Mouse (Mus musculus) thymus, adult 2 months (tissue): Measurements from ENCODE around the gene Ppp1r1b. TPM values are rescaled to one million over a fixed set of nuclear protein-coding genes. Genes with fewer than 3 reads are reported as not detected.

Source experiments
- DNase-seq: peaks from one replicate; pipeline ENCODE4 v3.0.0; 2021
- H3K27ac ChIP-seq: fragments of 200-500 bp; 2 replicates; pipeline ENCODE4 v1.5.1; 2012; ENCODE audit warnings: low read length, control low read depth; ENCODE audit not compliant: control insufficient read depth, insufficient read depth
- H3K27me3 ChIP-seq: fragments of 200-500 bp; 2 replicates; pipeline ENCODE4 v1.6.1; 2012; ENCODE audit warnings: mild to moderate bottlenecking, low read length, moderate library complexity, mixed read lengths; ENCODE audit not compliant: control insufficient read depth, insufficient read depth
- H3K36me3 ChIP-seq: fragments of 200-500 bp; 2 replicates; pipeline ENCODE4 v1.6.1; 2012; ENCODE audit warnings: mild to moderate bottlenecking, low read length, moderate library complexity; ENCODE audit not compliant: control insufficient read depth, insufficient read depth
- H3K4me1 ChIP-seq: fragments of 200-500 bp; replicated peaks from 2 replicates; pipeline ENCODE4 v1.6.1; 2012; ENCODE audit warnings: low read length; ENCODE audit not compliant: control insufficient read depth, insufficient read depth
- H3K4me3 ChIP-seq: fragments of 200-500 bp; 2 replicates; pipeline ENCODE4 v1.5.1; 2012; ENCODE audit warnings: mild to moderate bottlenecking, low read length, control low read depth, moderate library complexity; ENCODE audit not compliant: control insufficient read depth, insufficient read depth
- CTCF ChIP-seq: fragments of 200-500 bp; IDR thresholded peaks from 2 replicates; pipeline ENCODE4 v1.5.1; 2012; ENCODE audit warnings: mild to moderate bottlenecking, control low read depth, low read length, moderate library complexity, borderline replicate concordance; ENCODE audit not compliant: control insufficient read depth, poor library complexity, insufficient read depth; ENCODE audit errors: extremely low read depth
- POLR2A ChIP-seq: fragments of 200-500 bp; IDR thresholded peaks from 2 replicates; pipeline ENCODE4 v1.6.1; 2012; ENCODE audit warnings: mild to moderate bottlenecking, low read length, control low read depth, moderate library complexity; ENCODE audit not compliant: control insufficient read depth, poor library complexity, insufficient read depth; ENCODE audit errors: extremely low read depth
- WGBS: fragments of 180-500 bp; shearing (Covaris S2); methylation state at CpG from one replicate; pipeline ENCODE4 v1.1.7; 2018; 5-methylcytosine and 5-hydroxymethylcytosine counted together
- polyA plus RNA-seq: library from polyadenylated mRNA; depleted of rRNA; stranded (reverse); fragments of >200 nt; gene quantifications from 2 replicates; pipeline ENCODE4 v1.2.3, GENCODE M21; 2012

Gene Ppp1r1b
- polyA plus RNA-seq, 1 experiment = 5.9 TPM

DNA sequence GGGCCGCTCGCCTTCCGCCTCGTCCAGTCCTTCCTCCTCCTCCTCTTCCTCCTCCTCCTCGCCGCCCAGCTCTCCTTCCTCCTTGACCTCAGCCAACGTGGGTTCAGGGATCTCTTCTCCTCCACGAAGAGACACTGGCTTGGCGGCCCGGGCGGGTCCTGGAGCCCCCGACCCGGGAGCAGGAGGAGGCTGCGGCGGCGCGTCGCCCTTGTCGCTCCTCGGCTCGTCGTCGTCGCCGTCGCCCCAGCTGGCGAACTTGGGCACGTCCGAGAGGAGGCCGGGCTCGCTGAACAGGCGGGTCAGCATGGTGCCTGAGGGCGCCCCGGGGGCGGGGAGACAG, 20.2 kb upstream of the Ppp1r1b start:
- H3K4me1 ChIP-seq = no peaks in the 10 kb centered on the region; the same call in 1 of the 2 replicates
- DNase-seq = no peak
- no peak overlapping the region for H3K27ac ChIP-seq
- peaks cover 46% of the 10 kb centered on the region for H3K27me3 ChIP-seq
- WGBS = 2% methylated on average over 35 of the region's 35 CpGs
- H3K4me3 ChIP-seq = no peak overlapping the region
- TF ChIP-seq CTCF (no peak), POLR2A (no peak)
- no peaks in the 10 kb centered on the region for H3K36me3 ChIP-seq

DNA sequence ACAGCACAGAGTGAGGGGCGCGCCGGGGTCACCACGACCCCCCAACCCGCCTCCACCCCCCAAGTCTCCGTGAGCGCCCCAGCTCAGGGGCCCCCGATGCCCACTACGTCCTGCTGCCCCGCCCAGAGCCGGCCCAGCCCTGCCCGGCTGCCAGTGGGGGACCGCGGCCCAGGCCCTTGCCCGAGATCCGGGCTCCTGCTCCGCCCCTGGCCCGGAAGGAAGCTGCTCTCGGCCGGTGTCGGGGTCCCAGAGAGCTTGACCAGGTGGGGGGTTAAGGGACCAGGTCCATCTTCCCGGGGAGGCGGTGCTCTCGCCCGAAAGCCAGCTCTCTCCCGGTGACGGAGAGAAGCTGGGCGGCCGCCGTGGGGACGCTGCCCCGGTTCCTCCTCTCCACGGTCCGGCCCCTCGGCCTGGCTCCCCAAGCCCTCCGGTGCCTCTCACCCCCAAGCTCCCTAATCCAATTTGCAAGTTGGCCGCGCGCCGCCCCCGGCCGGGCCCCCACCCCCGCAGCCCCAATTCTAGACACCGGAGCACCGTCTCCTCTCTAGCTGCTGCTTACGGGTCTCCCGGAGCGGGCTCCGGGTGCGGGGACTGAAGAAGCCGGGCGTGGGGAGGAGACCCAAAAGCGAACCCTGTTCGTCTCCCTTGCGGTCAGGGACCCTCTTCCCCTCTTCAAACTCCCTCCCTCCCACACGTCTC, 19.7 kb upstream of the Ppp1r1b start:
- H3K36me3 ChIP-seq = no peaks in the 10 kb centered on the region
- TF ChIP-seq POLR2A (no peak), CTCF (no peak)
- peaks cover 49% of the 10 kb centered on the region for H3K27me3 ChIP-seq
- 3% methylated on average over 52 of the region's 56 CpGs for WGBS
- no peak overlapping the region for H3K27ac ChIP-seq
- no peak overlapping the region for H3K4me3 ChIP-seq
- no peaks in the 10 kb centered on the region; the same call in 1 of the 2 replicates for H3K4me1 ChIP-seq
- no peak for DNase-seq

DNA sequence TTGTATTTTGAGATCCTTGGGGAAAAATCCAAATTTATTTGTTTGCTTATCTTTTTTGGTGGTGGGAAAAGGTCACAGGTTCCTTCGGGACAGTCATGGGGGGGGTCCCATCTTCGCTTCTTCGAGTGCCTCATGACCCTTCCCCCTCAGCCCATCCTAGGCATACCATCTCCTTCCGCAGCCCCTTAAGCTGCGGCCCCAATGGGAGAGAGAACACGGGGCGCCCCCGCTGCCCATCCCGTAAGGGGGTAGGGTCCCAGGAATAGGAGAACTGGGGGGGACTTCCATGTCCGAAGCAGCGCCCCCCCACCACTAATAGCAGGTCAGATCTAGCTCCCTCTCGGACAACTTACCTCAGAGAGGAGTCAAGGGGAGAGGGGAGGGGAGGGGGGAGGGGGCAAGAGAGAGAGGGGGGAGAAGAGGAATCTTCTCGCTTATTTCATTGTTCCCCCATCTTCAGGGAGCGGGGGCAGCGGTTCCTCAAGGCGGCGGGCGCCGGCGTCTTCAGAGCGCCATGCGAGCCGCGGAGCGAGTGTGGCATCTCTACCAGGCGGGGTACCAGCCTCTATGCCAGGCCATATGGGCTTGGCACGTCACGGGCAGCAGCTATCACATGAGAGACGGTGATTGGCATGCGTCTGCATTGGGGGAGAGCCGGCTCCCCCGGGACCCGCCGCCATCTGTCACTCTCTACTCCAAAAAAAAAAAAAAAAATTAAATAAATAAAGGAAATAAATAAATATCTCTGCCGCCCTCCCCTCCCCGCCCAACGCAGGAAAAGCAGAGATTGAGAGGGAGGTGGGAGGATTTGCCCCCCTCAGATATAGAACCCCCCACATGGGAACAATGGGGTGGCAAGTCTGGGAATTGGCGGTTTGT, 18.9 kb upstream of the Ppp1r1b start, which contains the start of gene Neurod2:
Gene Neurod2, minus strand, starts transcription at position 568 of the 879 bp plus-strand sequence.
- H3K4me3 ChIP-seq = no peak within 1 kb of the TSS
- H3K27me3 ChIP-seq = peaks cover 50% of the 10 kb centered on the region
- H3K27ac ChIP-seq = no peak within 1 kb of the TSS
- DNase-seq = no peak
- peaks cover under 1% of the 10 kb centered on the region; the same call in 1 of the 2 replicates for H3K4me1 ChIP-seq
- WGBS = 12% methylated on average over 38 of the region's 38 CpGs
- no peaks in the 10 kb centered on the region for H3K36me3 ChIP-seq
- TF ChIP-seq CTCF (no peak), POLR2A (no peak)

DNA sequence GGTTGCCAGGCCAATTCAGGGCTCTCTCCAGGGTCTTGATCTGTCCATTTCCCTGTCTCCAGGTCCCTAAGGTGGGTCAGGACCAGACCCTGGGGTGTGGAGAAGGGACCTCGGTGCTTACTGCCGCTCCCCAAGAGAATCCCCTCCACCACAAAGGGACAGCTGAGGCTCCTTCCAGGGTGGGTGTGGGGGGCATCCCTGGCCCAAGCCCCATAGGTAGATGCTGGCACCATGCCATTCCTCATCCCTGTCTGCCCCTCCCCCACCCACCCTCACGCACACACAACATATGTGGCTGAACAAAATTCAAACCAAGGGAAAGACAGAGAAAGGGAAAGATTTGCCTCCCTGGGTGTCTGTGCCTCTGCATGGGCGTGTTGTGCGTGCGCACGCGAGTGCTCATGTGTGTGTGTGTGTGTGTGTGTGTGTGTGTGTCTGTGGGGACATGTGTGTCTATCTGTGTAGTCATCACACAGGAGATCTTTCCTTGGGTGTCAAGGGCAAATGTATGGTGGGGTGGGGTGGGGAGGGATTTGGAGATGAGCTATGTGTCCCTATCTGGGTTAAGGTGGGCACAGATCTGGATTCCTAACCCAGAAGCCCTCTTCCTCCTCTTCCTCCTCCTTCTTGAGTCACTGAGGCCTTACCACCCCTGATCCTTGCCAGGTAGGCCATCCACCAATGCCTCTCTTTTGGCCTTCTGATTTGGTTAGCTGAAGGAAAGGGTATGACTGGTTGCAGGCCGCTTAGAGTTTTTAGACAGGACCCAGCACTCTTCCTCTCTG, 18.1 kb upstream of the Ppp1r1b start:
- H3K27ac ChIP-seq = no peak overlapping the region
- WGBS = 52% methylated on average over 9 of the region's 9 CpGs
- no peaks in the 10 kb centered on the region for H3K36me3 ChIP-seq
- H3K27me3 ChIP-seq = peaks cover 55% of the 10 kb centered on the region
- H3K4me1 ChIP-seq = peaks cover 5% of the 10 kb centered on the region; the same call in 1 of the 2 replicates
- no peak for DNase-seq
- H3K4me3 ChIP-seq = no peak overlapping the region
- TF ChIP-seq POLR2A = no peak

DNA sequence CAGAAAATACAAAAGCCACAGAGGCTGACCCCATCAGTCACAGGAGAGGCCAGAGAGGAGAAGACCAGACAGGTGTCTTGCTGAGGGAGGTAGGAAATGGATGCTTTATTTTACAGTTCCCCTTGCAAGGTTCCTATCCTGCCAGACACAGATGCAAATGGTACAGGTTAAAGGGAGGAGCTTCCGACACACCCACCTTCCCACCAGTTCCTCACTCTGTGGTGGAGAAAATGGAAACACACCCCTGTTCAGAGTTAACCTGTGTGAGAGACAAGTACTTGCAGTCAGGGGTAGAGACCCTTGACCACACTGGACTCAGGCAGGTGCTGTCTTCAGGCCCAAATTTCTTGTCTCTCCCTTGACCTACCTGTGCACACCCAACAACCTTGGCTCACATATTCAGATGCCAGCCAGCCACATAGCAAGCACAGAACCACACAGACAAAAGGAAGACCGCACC, 17.4 kb upstream of the Ppp1r1b start:
- WGBS = 67% methylated on average over 2 of the region's 2 CpGs
- DNase-seq = no peak
- peaks cover 5% of the 10 kb centered on the region; the same call in 1 of the 2 replicates for H3K4me1 ChIP-seq
- no peak overlapping the region for H3K27ac ChIP-seq
- no peaks in the 10 kb centered on the region for H3K36me3 ChIP-seq
- H3K4me3 ChIP-seq = no peak overlapping the region
- TF ChIP-seq POLR2A = no peak
- TF ChIP-seq CTCF = no peak
- H3K27me3 ChIP-seq = peaks cover 58% of the 10 kb centered on the region

DNA sequence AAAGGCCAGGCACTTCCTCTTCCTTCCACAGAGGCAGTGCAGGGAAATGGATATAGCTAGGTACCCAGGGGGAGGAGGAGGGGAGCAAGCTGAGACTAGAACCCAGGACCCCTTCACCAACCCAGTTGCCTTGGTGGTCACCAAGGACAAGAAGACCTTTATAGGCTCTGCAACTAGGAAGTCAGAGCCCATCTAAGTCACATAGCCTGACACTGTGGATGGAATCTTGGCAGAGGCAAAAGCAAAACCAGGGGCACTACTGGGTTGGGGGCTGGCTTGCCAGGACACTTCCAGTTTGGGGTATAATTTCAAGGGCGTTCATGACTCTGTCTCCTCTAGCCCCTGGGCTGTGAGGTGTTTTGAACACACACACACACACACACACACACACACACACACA, 16.8 kb upstream of the Ppp1r1b start:
- Histone ChIP-seq H3K4me3 (no peak overlapping the region), H3K27me3 (peaks cover 62% of the 10 kb centered on the region), H3K36me3 (no peaks in the 10 kb centered on the region), H3K4me1 (peaks cover 5% of the 10 kb centered on the region; the same call in 1 of the 2 replicates), H3K27ac (no peak overlapping the region)
- WGBS = 50% methylated on average over 1 of the region's 1 CpGs
- no peak for DNase-seq
- TF ChIP-seq POLR2A (no peak), CTCF (no peak)
